Mouse (Mus musculus): ENCODE data around the gene Dgcr6. TPM values are rescaled to one million over a fixed set of nuclear protein-coding genes. Genes with fewer than 3 reads are reported as not detected.

Dgcr6 gene
- polyA plus RNA-seq, 1 experiment from 2014 or later = 121 TPM

- H3K4me1 ChIP-seq = no peaks in the 10 kb centered on the region
- H3K9me3 ChIP-seq = no peaks in the 10 kb centered on the region
- no peak overlapping the region for H3K4me2 ChIP-seq (replicated peaks)
- H3K36me3 ChIP-seq = no peaks in the 10 kb centered on the region
- no peak for ATAC-seq (ENCODE audit: insufficient number of reproducible peaks, insufficient read depth, low FRiP score, low TSS enrichment)
- no peak overlapping the region for H3K9ac ChIP-seq
- WGBS = 81% methylated on average over 10 of the region's 10 CpGs
- H3K27me3 ChIP-seq = no peaks in the 10 kb centered on the region
- no peak overlapping the region for H3K27ac ChIP-seq
- no peak overlapping the region for H3K4me3 ChIP-seq
Observed at GRCm38 (mm10) chr16:18044991-18045390, 7.7 kb upstream of the Dgcr6 start.

GRCm38 (mm10) chr16:18047660-18048059, 5.0 kb upstream of the Dgcr6 start:
- H3K36me3 ChIP-seq = no peaks in the 10 kb centered on the region
- no peaks in the 10 kb centered on the region for H3K9me3 ChIP-seq
- ATAC-seq (ENCODE audit: insufficient number of reproducible peaks, insufficient read depth, low FRiP score, low TSS enrichment) = no peak
- no peak overlapping the region for H3K4me3 ChIP-seq
- no peak overlapping the region for H3K9ac ChIP-seq
- 0% methylated on average over 3 of the region's 3 CpGs for WGBS
- no peak overlapping the region for H3K4me2 ChIP-seq (replicated peaks)
- no peaks in the 10 kb centered on the region for H3K27me3 ChIP-seq
- H3K4me1 ChIP-seq = 0 out of 2 replicates have a peak, but pooled peaks cover under 1% of the 10 kb centered on the region
- H3K27ac ChIP-seq = no peak overlapping the region

DNA sequence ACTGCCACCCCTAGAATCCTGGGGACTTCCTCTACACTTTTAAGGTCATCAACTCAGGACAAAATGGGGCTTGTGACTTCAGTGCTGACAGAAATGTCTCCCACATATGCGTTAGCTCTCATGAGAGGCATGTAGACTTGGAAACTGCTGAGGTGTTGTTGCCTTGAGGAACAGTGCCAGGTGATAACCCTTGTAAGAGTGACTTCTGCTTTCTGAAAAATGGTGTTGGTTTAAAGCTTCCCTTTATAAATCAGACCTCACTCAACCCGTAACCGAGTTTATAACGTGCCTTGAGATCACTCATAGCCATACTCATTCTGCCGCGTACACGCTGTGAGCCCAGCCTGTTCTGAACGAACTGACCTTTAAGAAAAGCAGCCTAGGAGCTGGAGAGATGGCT, 4.6 kb upstream of the Dgcr6 start:
- Histone ChIP-seq H3K4me1 (peaks cover 3% of the 10 kb centered on the region; the same call in 1 of the 2 replicates), H3K9ac (no peak overlapping the region), H3K27ac (no peak overlapping the region), H3K36me3 (no peaks in the 10 kb centered on the region), H3K9me3 (no peaks in the 10 kb centered on the region), H3K4me3 (no peak overlapping the region), H3K27me3 (no peaks in the 10 kb centered on the region), H3K4me2 (replicated peaks) (no peak overlapping the region)
- ATAC-seq (ENCODE audit: insufficient number of reproducible peaks, insufficient read depth, low FRiP score, low TSS enrichment) = no peak
- 68% methylated on average over 8 of the region's 8 CpGs for WGBS

DNA sequence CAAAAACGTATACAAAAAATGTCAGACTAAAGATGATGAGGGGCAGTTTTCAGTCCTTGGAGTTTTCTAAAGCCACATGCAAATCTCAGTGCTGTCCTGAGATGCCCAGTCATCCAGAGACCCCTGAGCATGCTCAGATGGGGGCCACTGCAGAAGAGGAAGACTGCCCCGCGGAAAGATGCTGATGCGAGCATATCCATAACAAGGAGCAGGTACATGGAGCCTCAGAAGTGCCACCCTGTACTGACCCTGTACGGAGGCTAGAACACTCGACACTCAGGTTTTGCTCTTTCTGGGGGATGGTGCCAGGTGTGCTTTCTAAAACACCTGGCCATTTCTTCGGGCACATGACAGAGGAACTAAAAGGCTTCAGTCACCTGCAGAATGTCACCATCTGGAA, 338 bp upstream of the Dgcr6 start:
- H3K4me3 ChIP-seq = no peak overlapping the region
- no peak overlapping the region for H3K27ac ChIP-seq
- H3K4me2 ChIP-seq (replicated peaks) = no peak overlapping the region
- H3K36me3 ChIP-seq = no peaks in the 10 kb centered on the region
- H3K9ac ChIP-seq = no peak overlapping the region
- peaks cover 3% of the 10 kb centered on the region; the same call in 1 of the 2 replicates for H3K4me1 ChIP-seq
- H3K27me3 ChIP-seq = no peaks in the 10 kb centered on the region
- ATAC-seq (ENCODE audit: insufficient number of reproducible peaks, insufficient read depth, low FRiP score, low TSS enrichment) = no peak
- 57% methylated on average over 7 of the region's 7 CpGs for WGBS
- no peaks in the 10 kb centered on the region for H3K9me3 ChIP-seq

- Histone ChIP-seq H3K9ac (no peak overlapping the region), H3K4me2 (replicated peaks) (no peak overlapping the region)
- WGBS = 52% methylated on average over 2 of the region's 2 CpGs
Observed at GRCm38 (mm10) chr16:18056215-18056614, 3.6 kb downstream of the Dgcr6 start.

GRCm38 (mm10) chr16:18058331-18058731, 5.7 kb downstream of the Dgcr6 start:
- Histone ChIP-seq H3K36me3 (no peaks in the 10 kb centered on the region), H3K4me1 (no peaks in the 10 kb centered on the region), H3K9me3 (no peaks in the 10 kb centered on the region), H3K4me2 (replicated peaks) (no peak overlapping the region), H3K27ac (no peak overlapping the region), H3K27me3 (no peaks in the 10 kb centered on the region), H3K9ac (no peak overlapping the region), H3K4me3 (no peak overlapping the region)
- ATAC-seq (ENCODE audit: insufficient number of reproducible peaks, insufficient read depth, low FRiP score, low TSS enrichment) = no peak
- WGBS = 84% methylated on average over 6 of the region's 6 CpGs

More at GRCm38 (mm10) chr16:18056215-18056614, 3.6 kb downstream of the Dgcr6 start:
- Histone ChIP-seq H3K27ac (no peak overlapping the region), H3K9me3 (no peaks in the 10 kb centered on the region), H3K4me3 (no peak overlapping the region), H3K36me3 (no peaks in the 10 kb centered on the region), H3K27me3 (no peaks in the 10 kb centered on the region), H3K4me1 (peaks cover 3% of the 10 kb centered on the region; the same call in 1 of the 2 replicates)
- ATAC-seq (ENCODE audit: insufficient number of reproducible peaks, insufficient read depth, low FRiP score, low TSS enrichment) = no peak

DNA sequence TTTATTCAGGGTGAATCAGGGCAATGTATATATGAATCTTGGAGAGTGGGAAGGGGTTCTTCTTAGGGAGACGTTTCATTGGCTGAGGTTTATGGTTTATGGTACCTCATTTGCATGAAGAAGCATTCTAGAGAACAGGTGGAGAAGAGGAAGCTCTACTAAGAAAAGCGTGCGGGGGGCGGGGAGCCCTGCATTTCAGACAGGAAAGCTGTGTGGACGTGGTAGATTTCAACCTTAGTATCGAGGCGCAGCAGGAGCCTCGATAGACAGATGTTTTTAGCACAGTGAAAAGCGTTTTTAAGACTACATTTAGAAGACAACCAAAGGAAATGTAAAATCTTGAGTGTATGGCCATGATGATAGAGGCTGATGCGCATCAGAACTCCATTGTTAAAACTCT, 6.6 kb downstream of the Dgcr6 start:
- no peak for ATAC-seq (ENCODE audit: insufficient number of reproducible peaks, insufficient read depth, low FRiP score, low TSS enrichment)
- Histone ChIP-seq H3K4me2 (replicated peaks) (no peak overlapping the region), H3K27me3 (no peaks in the 10 kb centered on the region), H3K27ac (no peak overlapping the region), H3K9me3 (no peaks in the 10 kb centered on the region), H3K4me1 (no peaks in the 10 kb centered on the region), H3K9ac (no peak overlapping the region), H3K36me3 (no peaks in the 10 kb centered on the region), H3K4me3 (no peak overlapping the region)
- WGBS = 76% methylated on average over 10 of the region's 10 CpGs

DNA sequence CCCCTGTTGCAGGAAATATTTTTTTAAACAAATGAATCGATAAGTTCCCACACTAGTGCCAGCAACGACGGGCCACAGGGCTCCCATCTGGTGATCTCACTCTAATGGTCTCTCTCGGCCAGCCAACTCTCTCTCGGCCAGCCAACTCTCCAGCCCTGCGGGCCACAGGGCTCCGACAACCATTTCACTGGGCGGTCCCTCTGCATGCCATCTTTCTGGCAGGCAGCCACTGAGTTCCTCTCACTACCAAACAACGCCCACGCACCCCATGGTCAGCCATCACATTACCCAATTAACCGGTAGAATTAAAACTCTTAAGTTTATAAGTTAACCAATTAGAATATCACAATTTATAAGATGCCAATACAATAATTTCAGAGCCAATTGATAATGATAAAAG, 8.5 kb downstream of the Dgcr6 start:
- ATAC-seq (ENCODE audit: insufficient number of reproducible peaks, insufficient read depth, low FRiP score, low TSS enrichment) = no peak
- Histone ChIP-seq H3K4me3 (no peak overlapping the region), H3K27ac (no peak overlapping the region), H3K27me3 (no peaks in the 10 kb centered on the region), H3K36me3 (no peaks in the 10 kb centered on the region), H3K4me2 (replicated peaks) (no peak overlapping the region), H3K9me3 (no peaks in the 10 kb centered on the region), H3K4me1 (no peaks in the 10 kb centered on the region), H3K9ac (no peak overlapping the region)
- WGBS = 85% methylated on average over 11 of the region's 11 CpGs

GRCm38 (mm10) chr16:18066060-18067009, 13.7 kb downstream of the Dgcr6 start:
- H3K9ac ChIP-seq = peak overlapping the region; percentile 90
- under 1% methylated on average over 70 of the region's 81 CpGs for WGBS
- peak overlapping the region; percentile 78 for H3K4me2 ChIP-seq (replicated peaks)
- H3K36me3 ChIP-seq = peaks cover 24% of the 10 kb centered on the region
- peak overlapping the region; percentile 91 for H3K27ac ChIP-seq
- no peaks in the 10 kb centered on the region for H3K9me3 ChIP-seq
- ATAC-seq (ENCODE audit: insufficient number of reproducible peaks, insufficient read depth, low FRiP score, low TSS enrichment) = peak; percentile 97
- peaks cover 10% of the 10 kb centered on the region for H3K4me1 ChIP-seq
- H3K27me3 ChIP-seq = no peaks in the 10 kb centered on the region
- peak overlapping the region; percentile 89 for H3K4me3 ChIP-seq

GRCm38 (mm10) chr16:18068653-18069376, 16.2 kb downstream of the Dgcr6 start:
- Histone ChIP-seq H3K9me3 (no peaks in the 10 kb centered on the region), H3K4me1 (peaks cover 10% of the 10 kb centered on the region), H3K4me2 (replicated peaks) (no peak overlapping the region), H3K36me3 (peaks cover 44% of the 10 kb centered on the region), H3K27me3 (no peaks in the 10 kb centered on the region), H3K4me3 (no peak overlapping the region), H3K9ac (no peak overlapping the region), H3K27ac (no peak overlapping the region)
- no peak for ATAC-seq (ENCODE audit: insufficient number of reproducible peaks, insufficient read depth, low FRiP score, low TSS enrichment)
- WGBS = 89% methylated on average over 8 of the region's 8 CpGs

- Histone ChIP-seq H3K9me3 (no peaks in the 10 kb centered on the region), H3K4me3 (no peak overlapping the region), H3K36me3 (peaks cover 44% of the 10 kb centered on the region), H3K27ac (no peak overlapping the region), H3K4me2 (replicated peaks) (no peak overlapping the region), H3K9ac (no peak overlapping the region; the same call in 1 of the 2 replicates), H3K4me1 (peaks cover 10% of the 10 kb centered on the region), H3K27me3 (no peaks in the 10 kb centered on the region)
- no peak for ATAC-seq (ENCODE audit: insufficient number of reproducible peaks, insufficient read depth, low FRiP score, low TSS enrichment)
- WGBS = 91% methylated on average over 5 of the region's 5 CpGs
Observed at GRCm38 (mm10) chr16:18070798-18071197, 18.1 kb downstream of the Dgcr6 start.

GRCm38 (mm10) chr16:18072089-18072488, 19.4 kb downstream of the Dgcr6 start:
- Histone ChIP-seq H3K36me3 (peaks cover 44% of the 10 kb centered on the region), H3K27ac (no peak overlapping the region), H3K27me3 (no peaks in the 10 kb centered on the region), H3K9me3 (no peaks in the 10 kb centered on the region), H3K4me1 (peaks cover 7% of the 10 kb centered on the region), H3K4me3 (no peak overlapping the region), H3K4me2 (replicated peaks) (no peak overlapping the region), H3K9ac (no peak overlapping the region)
- no peak for ATAC-seq (ENCODE audit: insufficient number of reproducible peaks, insufficient read depth, low FRiP score, low TSS enrichment)
- WGBS = 90% methylated on average over 13 of the region's 13 CpGs

Data from embryonic facial prominence, embryonic 12.5 days (tissue).